Mouse (Mus musculus) erythroblast, embryonic 14.5 days (primary cell): ENCODE data around the gene Ddx24.

ENCODE experiments used
- GATA1 ChIP-seq: IDR thresholded peaks from 2 replicates; pipeline ENCODE4 v1.6.1; 2012; ENCODE audit warnings: low read length, inconsistent platforms, mixed read lengths
- TAL1 ChIP-seq: IDR thresholded peaks from 3 replicates; pipeline ENCODE4 v1.6.1; 2012; ENCODE audit warnings: low read length, inconsistent platforms, mixed read lengths

DNA sequence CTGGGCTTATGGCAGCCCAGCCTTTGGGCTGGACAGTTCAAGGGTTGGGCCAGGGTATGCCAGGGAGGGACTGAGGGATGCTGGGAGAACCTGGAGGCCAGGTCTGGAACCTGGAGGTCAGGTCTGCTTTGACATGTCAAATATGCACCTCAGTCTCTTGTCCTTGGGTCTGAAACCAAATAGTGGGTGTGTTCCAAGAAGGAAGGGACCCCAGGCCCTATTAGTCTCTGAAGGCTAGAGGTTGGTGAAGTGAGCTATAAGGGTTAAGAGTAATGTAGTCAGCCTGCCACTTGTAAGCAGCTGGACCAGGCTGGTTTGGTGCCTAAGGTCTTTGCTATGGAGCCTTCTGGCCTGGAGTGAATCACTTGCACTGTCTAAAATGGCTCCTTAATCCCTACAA is 9.2 kb upstream of the Ddx24 start:
- TF ChIP-seq TAL1 (no peak), GATA1 (no peak)
